Mouse (Mus musculus): Measurements from ENCODE around the gene Lsm2. TPM values are rescaled to one million over a fixed set of nuclear protein-coding genes. Genes with fewer than 3 reads are reported as not detected.
"Not testable (repeated sequence)": the region's sequence is repeated elsewhere in the genome, so short reads cannot be mapped to it uniquely, and the experiment has no call there.

The Lsm2 gene
- polyA plus RNA-seq, 1 experiment from 2014 or later = 97.8 TPM

- no peak for DNase-seq (ENCODE audit: low spot score)
- WGBS = 90% methylated on average over 12 of the region's 14 CpGs
These were observed 14.9 kb downstream of the Lsm2 start for GRCm38 (mm10) chr17:34996411-34997141.

GRCm38 (mm10) chr17:34997142-34997483 is 15.5 kb downstream of the Lsm2 start:
- Histone ChIP-seq H3K4me1 (replicated peaks; ENCODE audit: control insufficient read depth, insufficient read depth, low read length) (peaks cover 4% of the 10 kb centered on the region; the same call in 1 of the 2 replicates), H3K27ac (no peak overlapping the region), H3K36me3 (replicated peaks; ENCODE audit: control insufficient read depth, insufficient read depth) (no peaks in the 10 kb centered on the region), H3K9me3 (ENCODE audit: control insufficient read depth, low read length) (no peaks in the 10 kb centered on the region), H3K27me3 (ENCODE audit: control insufficient read depth, insufficient read depth, low read length) (no peaks in the 10 kb centered on the region), H3K4me3 (replicated peaks; ENCODE audit: low read length) (no peak overlapping the region), H3K9ac (no peak overlapping the region), H3K4me2 (replicated peaks) (no peak overlapping the region)
- WGBS = 85% methylated on average over 5 of the region's 5 CpGs
- ATAC-seq (ENCODE audit: low FRiP score) (no peak), DNase-seq (ENCODE audit: low spot score) (no peak)

More at GRCm38 (mm10) chr17:34996411-34997141, 14.9 kb downstream of the Lsm2 start:
- H3K27ac ChIP-seq = no peak overlapping the region
- ATAC-seq (ENCODE audit: low FRiP score) = no peak
- no peak overlapping the region for H3K9ac ChIP-seq
- H3K27me3 ChIP-seq (ENCODE audit: control insufficient read depth, insufficient read depth, low read length) = no peaks in the 10 kb centered on the region
- H3K9me3 ChIP-seq (ENCODE audit: control insufficient read depth, low read length) = no peaks in the 10 kb centered on the region
- no peaks in the 10 kb centered on the region for H3K36me3 ChIP-seq (replicated peaks; ENCODE audit: control insufficient read depth, insufficient read depth)
- no peaks in the 10 kb centered on the region for H3K4me1 ChIP-seq (replicated peaks; ENCODE audit: control insufficient read depth, insufficient read depth, low read length)
- no peak overlapping the region for H3K4me2 ChIP-seq (replicated peaks)
- no peak overlapping the region for H3K4me3 ChIP-seq (replicated peaks; ENCODE audit: low read length)

GRCm38 (mm10) chr17:34998526-34999430 is 17.1 kb downstream of the Lsm2 start:
- H3K9ac ChIP-seq = no peak overlapping the region
- 94% methylated on average over 15 of the region's 15 CpGs for WGBS
- H3K4me2 ChIP-seq (replicated peaks) = no peak overlapping the region
- no peak overlapping the region for H3K27ac ChIP-seq
- H3K9me3 ChIP-seq (ENCODE audit: control insufficient read depth, low read length) = no peaks in the 10 kb centered on the region
- DNase-seq (ENCODE audit: low spot score) (no peak), ATAC-seq (ENCODE audit: low FRiP score) (no peak)
- peaks cover 17% of the 10 kb centered on the region for H3K4me1 ChIP-seq (replicated peaks; ENCODE audit: control insufficient read depth, insufficient read depth, low read length)
- no peaks in the 10 kb centered on the region for H3K27me3 ChIP-seq (ENCODE audit: control insufficient read depth, insufficient read depth, low read length)
- no peaks in the 10 kb centered on the region for H3K36me3 ChIP-seq (replicated peaks; ENCODE audit: control insufficient read depth, insufficient read depth)
- H3K4me3 ChIP-seq (replicated peaks; ENCODE audit: low read length) = no peak overlapping the region

GRCm38 (mm10) chr17:34999871-35000716 is 18.4 kb downstream of the Lsm2 start:
- not testable (repeated sequence) for H3K36me3 ChIP-seq (replicated peaks; ENCODE audit: control insufficient read depth, insufficient read depth); ATAC-seq (ENCODE audit: low FRiP score); H3K9me3 ChIP-seq (ENCODE audit: control insufficient read depth, low read length); DNase-seq (ENCODE audit: low spot score); H3K27me3 ChIP-seq (ENCODE audit: control insufficient read depth, insufficient read depth, low read length)
- peak overlapping the region; percentile 100 for H3K4me2 ChIP-seq (replicated peaks)
- H3K4me1 ChIP-seq (replicated peaks; ENCODE audit: control insufficient read depth, insufficient read depth, low read length) = peaks cover 17% of the 10 kb centered on the region
- H3K9ac ChIP-seq = peak overlapping the region; percentile 92
- 25% methylated on average over 28 of the region's 32 CpGs for WGBS
- H3K27ac ChIP-seq = peak overlapping the region; percentile 96
- peak overlapping the region; percentile 92 for H3K4me3 ChIP-seq (replicated peaks; ENCODE audit: low read length)

- DNase-seq (ENCODE audit: low spot score) (peak; percentile 81), ATAC-seq (ENCODE audit: low FRiP score) (peak; percentile 88)
- WGBS = under 1% methylated on average over 66 of the region's 83 CpGs
These were observed 19.2 kb downstream of the Lsm2 start, which contains the start of gene Vars for GRCm38 (mm10) chr17:35000717-35001451. Vars (plus strand) TSS chr17:35000987.

GRCm38 (mm10) chr17:35001452-35002152 is 19.9 kb downstream of the Lsm2 start:
- Histone ChIP-seq H3K4me3 (replicated peaks; ENCODE audit: low read length) (peak overlapping the region; percentile 92), H3K9ac (peak overlapping the region; percentile 92), H3K9me3 (ENCODE audit: control insufficient read depth, low read length) (no peaks in the 10 kb centered on the region), H3K27me3 (ENCODE audit: control insufficient read depth, insufficient read depth, low read length) (no peaks in the 10 kb centered on the region), H3K27ac (peak overlapping the region; percentile 96), H3K36me3 (replicated peaks; ENCODE audit: control insufficient read depth, insufficient read depth) (peaks cover 23% of the 10 kb centered on the region), H3K4me1 (replicated peaks; ENCODE audit: control insufficient read depth, insufficient read depth, low read length) (peaks cover 17% of the 10 kb centered on the region), H3K4me2 (replicated peaks) (peak overlapping the region; percentile 100)
- ATAC-seq (ENCODE audit: low FRiP score) = no peak; the same call in 1 of the 2 replicates
- WGBS = under 1% methylated on average over 35 of the region's 35 CpGs
- DNase-seq (ENCODE audit: low spot score) = peak; percentile 25

More at GRCm38 (mm10) chr17:35000717-35001451, 19.2 kb downstream of the Lsm2 start, which contains the start of gene Vars:
- Histone ChIP-seq H3K27ac (peak within 1 kb of the TSS; percentile 96), H3K4me1 (replicated peaks; ENCODE audit: control insufficient read depth, insufficient read depth, low read length) (peaks cover 17% of the 10 kb centered on the region), H3K4me2 (replicated peaks) (peak within 1 kb of the TSS; percentile 100), H3K36me3 (replicated peaks; ENCODE audit: control insufficient read depth, insufficient read depth) (peaks cover 18% of the 10 kb centered on the region), H3K9me3 (ENCODE audit: control insufficient read depth, low read length) (no peaks in the 10 kb centered on the region), H3K27me3 (ENCODE audit: control insufficient read depth, insufficient read depth, low read length) (no peaks in the 10 kb centered on the region), H3K9ac (peak within 1 kb of the TSS; percentile 92), H3K4me3 (replicated peaks; ENCODE audit: low read length) (peak within 1 kb of the TSS; percentile 92)

GRCm38 (mm10) chr17:35002153-35002865 is 20.6 kb downstream of the Lsm2 start:
- Histone ChIP-seq H3K9ac (peak overlapping the region; percentile 92), H3K4me1 (replicated peaks; ENCODE audit: control insufficient read depth, insufficient read depth, low read length) (peaks cover 17% of the 10 kb centered on the region), H3K27me3 (ENCODE audit: control insufficient read depth, insufficient read depth, low read length) (no peaks in the 10 kb centered on the region), H3K9me3 (ENCODE audit: control insufficient read depth, low read length) (no peaks in the 10 kb centered on the region), H3K4me3 (replicated peaks; ENCODE audit: low read length) (peak overlapping the region; percentile 92), H3K27ac (no peak overlapping the region), H3K36me3 (replicated peaks; ENCODE audit: control insufficient read depth, insufficient read depth) (peaks cover 30% of the 10 kb centered on the region), H3K4me2 (replicated peaks) (peak overlapping the region; percentile 100)
- 14% methylated on average over 12 of the region's 12 CpGs for WGBS
- DNase-seq (ENCODE audit: low spot score) (no peak), ATAC-seq (ENCODE audit: low FRiP score) (no peak)
